Mouse (Mus musculus): ENCODE results near the gene Grin2c.

Grin2c gene

GRCm38 (mm10) chr11:115283891-115284620, 17.0 kb upstream of the Grin2c start:
- no peak for DNase-seq (ENCODE audit: extremely low read depth, low read depth)

- no peak for DNase-seq (ENCODE audit: extremely low read depth, low read depth)
Observed at GRCm38 (mm10) chr11:115283486-115283765, 16.4 kb upstream of the Grin2c start.

GRCm38 (mm10) chr11:115282723-115283485, 15.9 kb upstream of the Grin2c start:
- DNase-seq (ENCODE audit: extremely low read depth, low read depth) = no peak

- no peak for DNase-seq (ENCODE audit: extremely low read depth, low read depth)
Observed at GRCm38 (mm10) chr11:115282295-115282694, 15.3 kb upstream of the Grin2c start.

- DNase-seq (ENCODE audit: extremely low read depth, low read depth) = peak; percentile 82
Observed at GRCm38 (mm10) chr11:115279726-115280125, 12.7 kb upstream of the Grin2c start.

GRCm38 (mm10) chr11:115278176-115278575, 11.1 kb upstream of the Grin2c start:
- DNase-seq (ENCODE audit: extremely low read depth, low read depth) = no peak

GRCm38 (mm10) chr11:115277604-115277975, 10.5 kb upstream of the Grin2c start:
- no peak for DNase-seq (ENCODE audit: extremely low read depth, low read depth)

- peak; percentile 100 for DNase-seq (ENCODE audit: extremely low read depth, low read depth)
Observed at GRCm38 (mm10) chr11:115276780-115277603, 9.9 kb upstream of the Grin2c start, which contains the start of gene Fdxr. Fdxr (minus strand) TSS chr11:115277050.

GRCm38 (mm10) chr11:115275954-115276353, 8.9 kb upstream of the Grin2c start:
- DNase-seq (ENCODE audit: extremely low read depth, low read depth) = no peak

GRCm38 (mm10) chr11:115275509-115275908, 8.5 kb upstream of the Grin2c start:
- DNase-seq (ENCODE audit: extremely low read depth, low read depth) = no peak

- DNase-seq (ENCODE audit: extremely low read depth, low read depth) = no peak
Observed at GRCm38 (mm10) chr11:115274771-115275170, 7.7 kb upstream of the Grin2c start.

- DNase-seq (ENCODE audit: extremely low read depth, low read depth) = no peak
Observed at GRCm38 (mm10) chr11:115274178-115274577, 7.1 kb upstream of the Grin2c start.

GRCm38 (mm10) chr11:115273735-115274134, 6.7 kb upstream of the Grin2c start:
- DNase-seq (ENCODE audit: extremely low read depth, low read depth) = no peak

GRCm38 (mm10) chr11:115272894-115273498, 6.0 kb upstream of the Grin2c start:
- DNase-seq (ENCODE audit: extremely low read depth, low read depth) = no peak

GRCm38 (mm10) chr11:115271481-115271880, 4.4 kb upstream of the Grin2c start:
- DNase-seq (ENCODE audit: extremely low read depth, low read depth) = no peak

GRCm38 (mm10) chr11:115271052-115271451, 4.0 kb upstream of the Grin2c start:
- no peak for DNase-seq (ENCODE audit: extremely low read depth, low read depth)

GRCm38 (mm10) chr11:115270148-115270861, 3.3 kb upstream of the Grin2c start:
- no peak for DNase-seq (ENCODE audit: extremely low read depth, low read depth)

- no peak for DNase-seq (ENCODE audit: extremely low read depth, low read depth)
Observed at GRCm38 (mm10) chr11:115269330-115270066, 2.5 kb upstream of the Grin2c start.

GRCm38 (mm10) chr11:115267958-115268357, 915 bp upstream of the Grin2c start:
- DNase-seq (ENCODE audit: extremely low read depth, low read depth) = no peak

GRCm38 (mm10) chr11:115266400-115266778, 654 bp downstream of the Grin2c start:
- no peak for DNase-seq (ENCODE audit: extremely low read depth, low read depth)

Data from MEL-GATA-1-ER (cell line).